Mouse (Mus musculus) gastrocnemius, adult 18-20 months (tissue): ENCODE results near the gene Cpne7. TPM values are rescaled to one million over a fixed set of nuclear protein-coding genes. Genes with fewer than 3 reads are reported as not detected.

Experiments used
- DNase-seq: peaks from one replicate; pipeline ENCODE4 v3.0.0; 2021; ENCODE audit warnings: low spot score
- total RNA-seq, 2 experiments: library from RNA; stranded (reverse); gene quantifications; 2 replicates each; pipeline ENCODE4 v1.2.3; 2021

Gene Cpne7
- total RNA-seq, 2 experiments from 2014 or later, result 0.14 TPM; not detected in 1

DNA sequence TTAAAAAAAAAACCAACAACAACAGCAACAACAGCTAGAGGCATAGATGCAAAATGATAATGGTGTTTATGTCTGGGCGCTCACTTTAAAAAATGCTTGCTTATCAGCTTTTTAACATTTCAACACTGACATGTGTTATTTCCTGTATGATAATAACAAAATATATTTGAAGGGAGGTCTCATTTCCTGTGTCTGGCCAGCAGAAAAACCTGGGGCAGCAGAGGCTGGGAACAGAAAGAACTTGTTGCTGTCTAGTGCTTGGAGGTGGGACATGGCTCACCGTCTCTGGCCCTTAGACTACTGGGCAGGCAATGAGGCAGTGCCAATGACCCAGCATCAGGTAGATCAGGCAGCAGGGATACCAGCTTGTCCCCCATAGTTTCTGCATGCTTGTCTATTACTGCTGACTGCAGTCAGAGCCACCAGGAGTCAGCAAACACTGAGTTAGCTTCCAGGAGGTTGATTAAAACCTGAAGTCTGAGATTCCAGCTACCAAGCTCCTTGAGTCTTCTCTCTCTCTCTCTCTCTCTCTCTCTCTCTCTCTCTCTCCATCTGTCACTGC is 3.2 kb upstream of the Cpne7 start:
- no peak for DNase-seq

DNA sequence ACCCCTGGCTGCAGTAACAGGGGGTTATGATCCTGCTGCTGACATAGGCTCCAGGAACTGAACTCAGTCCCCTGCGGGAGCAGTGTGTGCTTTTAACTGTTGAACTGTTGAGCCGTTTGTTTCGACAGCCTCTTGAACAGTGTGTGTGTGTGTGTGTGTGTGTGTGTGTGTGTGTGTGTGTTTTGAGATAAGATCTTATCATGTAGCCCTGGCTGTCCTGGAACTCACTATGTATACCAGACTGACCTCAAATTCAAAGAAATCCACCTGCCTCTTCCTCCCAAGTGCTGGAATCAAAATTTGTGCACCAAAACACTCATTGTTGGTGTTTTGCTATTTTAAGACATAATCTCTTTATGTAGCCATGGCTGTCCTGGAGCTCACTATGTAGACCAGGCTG is 2.5 kb upstream of the Cpne7 start:
- DNase-seq, result no peak

DNA sequence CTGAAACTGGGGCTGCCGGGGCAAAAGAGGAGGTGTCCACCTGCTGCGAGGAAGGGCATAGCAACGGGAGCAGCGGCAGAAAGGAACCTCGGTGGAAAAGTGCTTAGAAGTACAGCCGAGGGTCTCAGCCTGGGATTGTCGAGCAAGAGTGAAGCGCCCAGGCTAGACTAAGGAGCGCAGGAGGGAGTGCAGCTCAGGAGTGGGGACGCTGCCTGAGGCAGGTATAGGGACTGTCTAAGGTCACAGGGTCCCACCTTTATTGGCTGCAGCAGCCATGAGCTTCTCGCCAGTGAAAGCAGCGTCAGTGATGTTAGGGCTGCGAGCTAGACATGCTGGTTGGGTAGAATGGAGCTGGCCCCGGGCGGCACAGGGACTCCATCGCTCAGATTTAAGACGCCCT is 570 bp downstream of the Cpne7 start:
- DNase-seq, result no peak

DNA sequence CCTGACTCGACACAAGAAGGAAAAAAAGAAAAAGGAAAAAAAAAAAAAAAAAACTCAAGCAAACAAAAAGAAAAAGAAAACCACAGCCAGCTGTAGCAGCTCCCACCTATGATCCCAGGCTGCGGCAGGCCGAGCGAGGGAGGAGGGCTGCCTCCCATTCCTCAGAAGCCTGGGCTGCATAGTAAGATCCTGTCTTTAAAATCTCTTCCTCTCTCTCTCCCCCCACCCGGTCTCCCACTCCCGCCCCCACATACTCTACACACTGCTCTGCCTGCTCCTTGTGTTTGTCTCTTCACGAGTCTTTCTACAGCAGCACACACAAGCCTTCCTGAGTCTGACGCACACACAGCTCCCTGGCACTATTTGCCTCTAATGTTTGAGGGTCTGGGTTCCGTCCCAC is 4.9 kb downstream of the Cpne7 start:
- no peak for DNase-seq

DNA sequence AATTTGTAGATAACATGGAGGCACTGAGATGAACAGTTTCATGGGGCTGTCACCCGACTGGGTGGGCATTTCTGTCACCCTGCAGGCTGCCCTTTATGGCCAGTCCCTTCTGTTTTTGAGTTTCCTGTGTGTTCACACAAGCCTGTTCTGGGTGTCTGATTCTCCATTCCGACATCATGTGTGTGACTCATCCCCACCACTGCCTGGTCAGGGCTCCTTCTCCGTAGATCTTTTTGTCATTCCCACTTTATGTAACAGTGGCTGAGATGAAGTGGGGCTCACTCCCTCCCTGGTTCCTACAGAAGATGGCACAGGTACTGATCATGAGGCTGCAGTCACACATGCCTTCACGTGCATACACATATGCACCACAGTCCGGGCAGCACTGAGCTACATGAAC is 5.5 kb downstream of the Cpne7 start:
- no peak for DNase-seq

DNA sequence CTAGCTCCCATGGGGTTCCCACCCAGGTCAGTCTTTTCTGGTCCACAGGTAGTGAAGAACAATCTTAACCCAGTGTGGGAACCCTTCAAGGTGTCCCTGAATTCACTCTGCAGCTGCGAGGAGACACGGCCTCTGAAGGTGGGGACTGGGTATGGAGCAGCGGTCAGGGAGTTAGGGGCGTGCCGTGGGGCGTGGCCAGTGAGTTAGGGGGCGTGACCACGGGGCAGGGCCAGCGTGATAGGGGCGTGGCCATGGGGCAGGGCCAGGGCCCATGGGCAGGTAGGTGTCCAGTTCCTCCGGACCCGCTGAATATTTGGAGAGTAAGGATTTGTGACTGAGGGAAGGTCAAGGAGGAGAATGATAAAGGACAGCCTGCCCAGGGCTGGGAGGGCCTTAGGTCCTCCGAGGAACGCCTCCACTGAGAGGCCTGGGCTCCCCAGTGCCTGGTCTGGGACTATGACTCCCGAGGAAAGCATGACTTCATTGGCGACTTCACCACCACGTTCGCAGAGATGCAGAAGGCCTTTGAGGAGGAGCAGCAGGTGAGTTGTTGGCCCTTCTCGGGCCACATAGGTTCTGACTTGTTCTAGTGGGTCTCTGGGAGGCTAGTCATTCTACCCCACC is 9.1 kb downstream of the Cpne7 start:
- DNase-seq, result no peak

DNA sequence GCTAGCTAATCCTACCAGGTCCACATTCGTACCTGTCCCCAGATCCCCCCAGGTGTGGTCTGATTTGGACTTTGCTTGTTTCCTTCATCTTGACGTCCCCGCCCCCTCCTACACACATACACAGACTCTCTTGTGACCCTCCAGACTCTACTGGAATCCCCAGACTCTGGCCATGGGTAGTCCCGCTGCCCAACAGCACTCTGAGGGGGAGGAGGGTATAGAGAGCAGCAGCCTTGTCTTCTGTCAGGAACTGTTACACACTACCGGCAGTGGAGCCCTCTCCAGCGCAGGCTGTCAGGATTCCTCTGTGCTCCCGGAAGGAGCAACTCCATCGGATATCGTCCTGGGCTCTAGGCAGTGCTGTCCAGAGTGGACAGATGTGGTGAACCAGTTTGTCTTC is 13.9 kb downstream of the Cpne7 start:
- DNase-seq, result no peak

DNA sequence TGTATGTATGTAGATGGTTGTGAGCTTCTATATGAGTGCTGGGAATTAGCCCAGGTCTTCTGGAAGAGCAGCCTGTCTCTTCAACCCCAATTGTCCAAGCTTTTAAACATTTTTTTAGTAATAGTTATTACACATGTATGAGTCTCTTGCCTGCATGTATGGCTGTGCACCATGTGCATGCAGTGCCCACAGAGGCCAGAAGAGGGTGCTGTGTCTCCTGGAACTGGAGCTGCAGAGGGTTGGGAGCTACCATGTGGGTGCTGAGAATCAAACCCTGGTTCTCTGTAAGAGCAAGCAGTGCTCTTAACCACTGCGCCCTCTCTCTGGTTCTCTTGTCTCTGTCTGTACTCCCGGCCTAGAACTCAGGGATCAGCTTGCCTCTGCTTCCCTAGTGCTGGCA is 15.8 kb downstream of the Cpne7 start:
- no peak for DNase-seq

DNA sequence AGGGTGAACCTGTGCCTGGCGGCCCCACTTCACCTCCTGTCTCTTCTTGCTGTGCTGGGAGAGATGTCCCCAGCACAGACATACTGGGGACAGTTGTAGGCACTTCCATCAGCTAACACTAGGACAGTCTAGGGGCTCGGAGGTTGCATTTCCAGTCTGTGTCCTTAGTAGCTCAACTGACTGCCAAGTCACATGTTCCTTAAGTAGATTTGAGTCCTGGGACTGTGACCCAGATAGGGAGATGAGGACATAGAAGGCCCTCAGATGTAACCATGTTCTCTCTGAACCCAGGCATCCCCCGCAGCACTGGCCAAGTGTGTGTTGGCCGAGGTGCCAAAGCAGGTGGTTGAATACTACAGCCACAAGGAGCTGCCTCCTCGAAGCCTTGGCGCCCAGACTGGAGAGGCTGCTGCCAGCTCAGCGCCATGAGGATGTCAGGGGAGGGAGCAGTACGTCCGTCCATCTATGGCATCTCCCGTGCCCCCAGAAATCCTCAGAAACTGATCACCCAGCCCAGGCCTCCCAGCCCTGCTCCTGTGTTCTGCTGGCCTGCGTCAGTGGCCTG is 17.1 kb downstream of the Cpne7 start:
- no peak for DNase-seq

DNA sequence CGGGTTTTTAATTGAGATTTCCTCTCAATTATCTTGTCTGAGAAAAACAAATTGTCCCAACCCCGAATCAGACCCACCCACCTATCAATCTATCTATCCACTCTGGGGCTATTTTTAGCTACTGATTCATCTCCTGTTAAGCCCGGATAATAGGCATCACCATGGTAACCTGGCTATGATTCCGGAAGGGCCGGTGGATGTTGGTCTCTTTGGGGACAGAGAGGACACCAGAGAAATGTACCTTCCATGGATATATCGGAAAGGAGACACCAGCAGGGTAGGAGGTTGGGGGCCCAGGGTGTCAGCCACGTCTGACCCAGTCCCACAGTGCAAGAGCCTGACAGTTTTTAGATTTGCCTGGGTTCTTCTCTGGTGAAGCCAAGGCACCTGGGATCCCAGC is 18.2 kb downstream of the Cpne7 start:
- no peak for DNase-seq

DNA sequence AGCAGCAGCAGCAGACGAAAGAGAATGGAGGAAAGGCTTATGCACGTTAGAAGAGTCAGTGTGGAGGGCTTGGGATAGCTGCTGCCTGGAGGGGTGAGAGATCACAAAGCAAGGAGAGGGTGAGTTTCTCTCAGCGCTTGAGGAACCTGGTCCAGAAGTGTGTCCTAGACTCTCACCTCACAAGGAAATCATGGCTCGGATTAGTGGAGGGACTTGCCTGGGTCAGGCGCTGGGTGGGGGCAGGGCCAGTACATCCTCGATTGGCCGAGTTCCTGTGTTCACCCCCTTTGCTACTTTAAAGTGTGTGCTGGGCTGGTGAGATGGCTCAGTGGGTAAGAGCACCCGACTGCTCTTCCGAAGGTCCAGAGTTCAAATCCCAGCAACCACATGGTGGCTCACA is 18.6 kb downstream of the Cpne7 start:
- no peak for DNase-seq

DNA sequence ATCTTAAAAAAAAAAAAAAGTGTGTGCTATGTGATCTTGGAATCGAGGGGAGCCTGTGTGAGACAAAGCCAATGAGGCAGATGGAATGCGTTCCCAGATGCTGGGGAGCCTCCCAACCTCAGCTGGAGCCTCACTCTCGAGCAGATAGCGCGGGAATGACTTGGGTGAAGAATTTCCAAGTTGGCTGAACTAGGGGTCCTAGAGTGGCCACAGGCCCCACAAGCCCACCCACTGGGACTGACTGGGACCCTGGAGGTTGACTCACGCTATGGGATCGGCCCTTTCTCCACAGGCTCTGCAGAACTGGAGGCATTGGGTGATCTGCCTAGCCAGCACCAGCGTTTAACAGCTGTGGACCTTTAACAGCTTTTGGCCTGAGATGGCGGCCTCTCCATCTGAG is 19.1 kb downstream of the Cpne7 start:
- no peak for DNase-seq

DNA sequence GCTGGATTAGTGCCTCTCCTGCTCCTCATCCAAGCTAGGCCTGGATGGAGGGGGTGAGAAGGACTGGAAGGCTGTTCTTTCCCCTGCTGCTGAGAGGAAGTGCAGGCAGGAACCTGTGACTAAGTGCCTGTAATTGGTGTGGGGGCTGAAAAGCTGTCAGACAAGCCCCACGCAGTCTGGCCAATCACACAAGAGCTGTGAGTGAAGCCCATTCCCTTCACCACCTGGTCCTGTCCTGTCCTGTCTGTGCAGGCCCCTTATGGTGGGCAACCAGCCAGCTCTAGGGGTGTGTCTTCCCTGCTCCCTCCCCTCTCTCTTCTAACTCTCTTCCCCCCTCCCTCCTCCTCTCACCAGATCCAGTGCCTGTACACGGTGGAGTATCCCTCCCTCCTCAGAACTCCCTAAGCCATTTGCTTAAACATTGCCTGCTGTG is 20.5 kb downstream of the Cpne7 start:
- DNase-seq, result no peak

DNA sequence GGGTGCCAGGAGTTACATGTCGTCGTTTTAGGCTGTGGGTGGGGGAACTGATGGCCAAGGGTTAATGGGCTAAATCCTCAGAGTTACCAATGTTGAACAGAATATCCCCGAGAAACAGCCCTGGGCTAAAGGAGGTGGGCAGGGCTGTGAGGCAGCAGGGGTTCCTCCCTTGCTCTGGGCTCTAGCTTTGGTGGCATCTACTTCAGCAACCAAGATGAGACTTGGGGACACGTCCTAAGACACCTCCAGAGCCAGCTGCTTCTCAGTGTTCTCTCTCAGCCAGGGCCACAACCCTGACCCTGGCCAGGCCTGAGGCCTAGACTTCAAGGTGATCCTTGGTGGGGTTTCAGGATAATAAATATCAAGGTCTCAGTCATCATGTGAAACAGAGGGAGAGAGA is 21.6 kb downstream of the Cpne7 start:
- DNase-seq, result no peak

DNA sequence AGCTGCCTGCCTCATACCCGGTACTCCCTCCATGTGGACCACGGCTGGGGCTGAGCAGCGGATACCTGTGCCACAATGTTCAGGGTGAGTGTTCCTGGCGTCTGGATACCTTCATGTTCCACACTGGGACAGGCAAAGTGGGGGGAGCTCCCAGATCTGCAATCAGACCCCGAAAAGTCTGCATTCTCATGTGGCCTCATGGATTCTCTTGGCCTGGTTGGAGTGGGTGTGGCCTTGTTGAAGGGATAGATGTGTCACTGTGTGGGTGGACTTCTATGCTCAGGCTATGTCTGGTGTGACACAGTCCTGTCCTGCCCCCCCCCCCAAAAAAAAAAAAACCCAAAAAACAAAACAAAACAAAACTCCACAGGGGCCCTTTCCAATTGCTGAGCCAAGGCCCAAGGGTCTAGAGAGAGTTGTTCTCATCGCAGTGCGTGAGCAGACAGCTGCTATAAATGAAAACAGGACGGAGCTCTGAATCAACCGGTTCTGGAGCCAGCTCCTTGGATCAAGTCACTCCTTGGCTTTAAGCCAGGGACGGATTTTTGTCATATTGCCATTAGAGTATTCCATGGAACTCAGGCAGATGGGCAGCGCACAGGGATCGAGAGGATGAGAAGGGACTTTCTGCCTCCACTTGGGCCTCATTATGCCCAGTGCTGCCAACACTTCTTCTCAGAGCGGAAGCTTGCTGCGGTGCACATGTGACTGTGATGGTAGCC is 24.7 kb downstream of the Cpne7 start:
- peak; percentile 95 for DNase-seq

DNA sequence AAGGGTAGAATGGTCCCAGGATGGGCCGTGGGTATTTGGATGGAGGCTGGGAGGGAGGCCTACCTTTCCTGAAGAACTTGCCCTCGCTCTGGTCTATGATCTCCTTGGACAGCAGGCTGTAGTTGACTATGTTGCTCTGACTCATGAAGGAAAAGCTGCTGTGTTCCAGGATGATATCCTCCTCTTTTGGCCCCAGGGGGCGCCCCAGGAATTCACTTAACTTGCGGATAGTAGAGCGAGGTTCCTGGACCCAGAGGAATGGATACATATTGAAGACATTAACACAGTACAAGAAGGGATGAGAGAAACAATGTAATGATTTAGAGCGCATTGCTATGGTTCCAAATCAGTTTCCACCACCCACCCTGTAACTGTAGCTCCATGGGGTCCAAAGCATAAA is 28.1 kb downstream of the Cpne7 start:
- DNase-seq, result peak; percentile 79

DNA sequence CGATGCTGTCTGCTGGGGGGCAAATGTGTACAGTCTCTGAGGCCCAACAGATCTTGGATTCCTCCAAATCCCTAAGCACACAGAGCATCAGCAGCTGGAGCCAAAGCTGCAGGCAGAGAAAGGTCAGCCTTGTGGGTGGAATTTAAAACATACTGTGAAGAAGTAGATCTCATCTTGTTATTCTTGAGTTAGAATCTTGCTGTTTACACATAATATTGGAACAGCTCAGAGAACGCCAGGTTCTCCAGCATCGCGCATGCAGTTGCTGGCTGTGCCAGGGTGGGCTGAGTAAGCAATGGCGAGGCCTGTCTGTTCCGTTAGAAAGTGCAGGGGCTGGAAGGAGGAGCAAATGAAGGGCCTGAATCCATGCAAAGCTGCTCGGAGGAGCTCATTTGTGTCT is 29.2 kb downstream of the Cpne7 start:
- peak; percentile 43 for DNase-seq

DNA sequence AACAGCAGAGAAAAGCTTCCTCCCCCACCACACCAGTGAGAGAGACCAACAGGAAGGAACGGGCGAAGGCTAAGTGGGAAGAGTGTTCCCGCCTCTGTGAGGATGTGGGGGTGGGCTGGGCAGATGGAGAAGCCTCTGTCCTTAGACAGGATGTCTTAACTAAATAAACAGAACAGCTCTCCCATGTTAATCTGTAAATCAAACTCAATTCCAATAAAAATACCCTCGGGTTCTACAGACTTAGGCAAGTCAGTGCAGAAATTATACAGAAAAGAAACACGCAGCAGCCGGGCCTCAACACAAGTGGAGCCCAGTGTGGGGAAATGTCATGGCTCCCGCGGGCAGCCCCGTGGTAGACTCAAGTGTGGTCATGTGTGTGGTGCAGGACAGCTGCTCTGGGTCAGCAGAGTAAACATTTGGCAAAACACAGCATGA is 33.6 kb downstream of the Cpne7 start:
- no peak for DNase-seq

DNA sequence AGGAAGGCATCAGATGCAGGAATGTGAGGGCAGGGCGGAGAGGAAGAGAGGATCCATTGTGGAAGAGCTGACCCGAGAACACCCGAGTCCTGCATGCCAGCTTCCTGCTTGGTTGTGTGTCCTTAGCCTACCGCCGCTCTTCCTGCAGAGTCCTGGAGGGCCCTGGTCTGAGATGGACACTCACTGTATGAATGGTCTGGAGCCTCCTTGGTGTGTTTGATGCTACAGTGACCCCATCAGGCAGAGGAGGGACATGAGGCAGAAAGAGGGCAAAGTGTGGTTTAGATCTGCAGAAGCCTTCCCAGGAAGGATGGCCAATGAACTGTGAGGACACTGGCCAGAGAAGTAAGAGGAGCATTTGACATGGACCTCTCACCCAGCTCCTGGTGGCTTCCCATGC is 38.0 kb downstream of the Cpne7 start:
- no peak for DNase-seq

DNA sequence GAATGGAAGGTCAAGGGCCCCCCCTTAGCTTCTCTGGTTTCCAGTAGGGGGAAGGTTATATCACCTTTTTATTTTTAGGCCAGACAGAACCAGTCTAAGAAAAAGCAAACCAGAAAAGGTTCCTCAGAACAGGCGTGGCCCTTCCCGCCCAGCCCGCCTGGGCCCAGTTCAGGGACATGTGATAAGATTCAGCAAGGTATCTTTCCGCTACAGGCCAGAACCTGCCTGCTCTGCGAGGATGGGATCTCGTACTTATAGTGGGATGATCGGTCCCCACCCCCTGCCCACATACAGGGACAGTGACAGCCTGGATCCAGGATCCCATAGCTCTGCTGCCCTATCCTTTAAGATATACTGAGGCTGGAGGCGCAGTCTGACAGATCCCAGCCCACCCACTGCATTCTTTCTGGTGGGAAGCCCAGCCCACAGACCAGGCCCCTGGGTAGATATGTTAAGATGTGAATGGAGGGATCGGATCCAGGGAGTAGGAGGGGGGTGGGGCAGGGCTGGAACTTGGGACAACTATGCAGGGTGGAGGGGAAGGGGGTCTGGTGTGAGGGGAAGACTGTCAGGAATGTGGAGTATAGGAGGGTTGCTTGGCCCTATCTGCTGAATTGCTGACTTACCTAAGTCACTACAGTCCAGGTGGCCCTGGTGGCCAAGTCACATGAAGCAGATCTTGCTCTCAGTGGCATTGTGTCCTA is 39.0 kb downstream of the Cpne7 start:
- no peak for DNase-seq

DNA sequence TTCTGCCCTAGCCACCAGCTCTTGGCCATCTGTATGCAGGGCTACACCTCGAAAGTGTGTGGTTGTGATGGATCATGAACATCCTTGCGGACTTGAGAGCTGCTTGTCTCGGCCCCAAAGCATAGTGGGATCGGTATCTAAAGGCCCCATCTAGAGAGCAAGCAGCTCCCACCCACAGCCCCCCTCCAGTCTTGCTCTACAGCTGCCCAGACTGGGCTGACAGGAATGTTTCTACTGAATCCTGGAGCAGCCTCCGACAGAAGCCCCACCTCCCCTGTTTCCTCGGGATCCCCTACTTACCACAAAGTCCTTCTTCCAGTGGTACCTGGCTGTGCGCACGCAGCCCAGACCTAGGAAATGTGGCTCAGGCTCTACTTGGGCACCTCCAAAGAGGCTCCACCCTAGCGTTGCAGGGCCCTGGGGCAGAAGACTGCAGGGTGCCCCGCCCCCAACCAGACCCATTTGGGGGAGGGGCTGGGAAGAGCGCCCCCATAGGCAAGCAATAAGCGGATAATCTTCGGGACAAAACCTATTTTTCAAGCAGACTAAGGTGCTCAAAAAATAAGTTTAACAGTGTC is 40.8 kb downstream of the Cpne7 start, which contains the start of gene Sult5a1:
Gene Sult5a1 (minus strand): TSS at position 428 of the 578 bp plus-strand sequence.
- DNase-seq, result no peak

DNA sequence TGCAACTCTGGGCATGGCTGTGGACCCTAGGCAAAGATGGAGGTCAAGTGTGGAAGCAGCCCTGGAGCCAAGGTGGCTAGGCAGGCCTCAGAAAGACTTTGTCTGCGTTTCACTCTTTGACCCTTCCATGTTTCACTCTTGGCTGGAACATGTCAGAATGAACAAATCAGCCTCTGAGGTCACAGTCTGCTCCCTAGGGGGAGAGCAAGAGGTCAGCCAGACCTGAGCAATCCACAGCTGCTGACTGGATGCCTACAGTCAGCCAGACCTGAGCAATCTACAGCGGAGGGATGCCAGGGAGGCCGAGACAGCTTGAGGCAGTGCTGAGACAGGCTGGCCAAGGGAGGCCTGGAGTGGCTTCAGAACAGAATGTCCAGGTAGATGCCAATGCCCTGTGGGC is 64.2 kb downstream of the Cpne7 start:
- peak; percentile 83 for DNase-seq
